In genomic region chr19:42454481-42455236, GRCm38 (mm10) we compare ENCODE assay signal across 23 mouse cellular contexts. TPM values are rescaled to one million over a fixed set of nuclear protein-coding genes. Genes with fewer than 3 reads are reported as not detected.
DNase-seq lines count a peak whose midpoint lies in the region; ATAC-seq and TF ChIP-seq lines count a peak whose summit lies in the region.
"Had no signal": no experiment of that assay in that cellular context is flagged by ENCODE, and none has a peak within 500 bp of the region (broad histone marks: within the 10 kb centered on the region; RNA-seq: fewer than 3 reads in every experiment).

No protein-coding gene starts in this region.

- WGBS in kidney, adult 2 months, result 23% methylated on average over 6 of the region's 6 CpGs
- 29% methylated on average over 6 of the region's 6 CpGs for WGBS in kidney, embryonic 16.5 days
- 74% methylated on average over 6 of the region's 6 CpGs for WGBS in hindbrain, embryonic 13.5 days

- no peak overlapping the region for H3K4me2 ChIP-seq in kidney, embryonic 16.5 days (replicated peaks; ENCODE audit: low read depth, low read length)
- no peak overlapping the region for H3K4me2 ChIP-seq in hindbrain, embryonic 13.5 days
- H3K4me2 ChIP-seq: embryonic facial prominence, embryonic 13.5 days; forebrain, embryonic 12.5 days; heart, embryonic 13.5 days; hindbrain, embryonic 12.5 days had no signal

- H3K36me3 ChIP-seq in kidney, adult 2 months (ENCODE audit: control insufficient read depth, insufficient read depth, low read length), result no peaks in the 10 kb centered on the region
- H3K36me3 ChIP-seq in kidney, embryonic 16.5 days (ENCODE audit: insufficient read depth, low read length), result no peaks in the 10 kb centered on the region
- no peaks in the 10 kb centered on the region for H3K36me3 ChIP-seq in hindbrain, embryonic 13.5 days
- H3K36me3 ChIP-seq: embryonic facial prominence, embryonic 13.5 days; forebrain, embryonic 12.5 days; G1E; heart, embryonic 13.5 days; hindbrain, embryonic 12.5 days had no signal

- no peak for ATAC-seq in kidney, embryonic 16.5 days (ENCODE audit: low FRiP score, low TSS enrichment)
- ATAC-seq in hindbrain, embryonic 13.5 days (ENCODE audit: low FRiP score), result no peak
- ATAC-seq: CD4-positive, CD25-positive, alpha-beta regulatory T cell, adult 4 months; forebrain, postnatal 0 days; hindbrain, postnatal 0 days had no signal

- no peak for TF ChIP-seq POLR2A in kidney, adult 2 months (IDR thresholded peaks at IDR 0.05; ENCODE audit: low read depth, low read length)

- no peak overlapping the region for H3K4me3 ChIP-seq in kidney, adult 2 months (ENCODE audit: insufficient read depth, low read depth, low read length)
- H3K4me3 ChIP-seq in kidney, embryonic 16.5 days (ENCODE audit: low read length), result no peak overlapping the region
- no peak overlapping the region for H3K4me3 ChIP-seq in hindbrain, embryonic 13.5 days
- H3K4me3 ChIP-seq: embryonic facial prominence, embryonic 13.5 days; forebrain, embryonic 12.5 days; gastrocnemius, adult 2 months; heart, embryonic 13.5 days; hindbrain, embryonic 12.5 days had no signal

- H3K4me1 ChIP-seq in kidney, adult 2 months (ENCODE audit: control insufficient read depth, insufficient read depth, low read length), result peaks cover 16% of the 10 kb centered on the region
- no peaks in the 10 kb centered on the region for H3K4me1 ChIP-seq in kidney, embryonic 16.5 days (ENCODE audit: insufficient read depth, low read length)
- H3K4me1 ChIP-seq in hindbrain, embryonic 13.5 days (replicated peaks), result no peaks in the 10 kb centered on the region
- H3K4me1 ChIP-seq: embryonic facial prominence, embryonic 13.5 days; hindbrain, embryonic 12.5 days had no signal

- DNase-seq in embryo, embryonic 10 days (ENCODE audit: low spot score), result peak; percentile 29
- DNase-seq in embryo, embryonic 11 days, result no peak
- DNase-seq in kidney, adult 2 months, result peak; percentile 34
- peak; percentile 71 for DNase-seq in testis, postnatal 14 days (ENCODE audit: low spot score)
- DNase-seq in testis, postnatal 10 days (ENCODE audit: low spot score), result no peak
- DNase-seq: adrenal gland, postnatal 10 days; B cell, adult 2 months; cerebellum, adult 11 months; cerebellum, adult 8-10 months; cerebellum, postnatal 14 days; forebrain, postnatal 0 days; gastrocnemius, adult 2 months; gastrocnemius, postnatal 25 days; heart, postnatal 36 days had no signal

- H3K9ac ChIP-seq in kidney, embryonic 16.5 days (replicated peaks; ENCODE audit: low read length), result no peak overlapping the region
- no peak overlapping the region for H3K9ac ChIP-seq in hindbrain, embryonic 13.5 days
- H3K9ac ChIP-seq: embryonic facial prominence, embryonic 13.5 days; forebrain, embryonic 12.5 days; forebrain, postnatal 0 days; heart, embryonic 13.5 days; hindbrain, embryonic 12.5 days had no signal

- peak overlapping the region; percentile 63; the same call in 1 of the 2 replicates for H3K27ac ChIP-seq in kidney, adult 2 months (ENCODE audit: insufficient read depth, low read depth, low read length)
- no peak overlapping the region for H3K27ac ChIP-seq in kidney, embryonic 16.5 days (ENCODE audit: low read length)
- H3K27ac ChIP-seq in hindbrain, embryonic 13.5 days, result no peak overlapping the region
- H3K27ac ChIP-seq: embryonic facial prominence, embryonic 13.5 days; forebrain, embryonic 12.5 days; gastrocnemius, adult 2 months; heart, embryonic 13.5 days; hindbrain, embryonic 12.5 days; hindbrain, postnatal 0 days had no signal

- no peaks in the 10 kb centered on the region for H3K27me3 ChIP-seq in kidney, adult 2 months (replicated peaks; ENCODE audit: control insufficient read depth, insufficient read depth, low read length)
- H3K27me3 ChIP-seq in kidney, embryonic 16.5 days (ENCODE audit: insufficient read depth, low read length), result no peaks in the 10 kb centered on the region
- no peaks in the 10 kb centered on the region for H3K27me3 ChIP-seq in hindbrain, embryonic 13.5 days

- TF ChIP-seq CTCF in kidney, adult 2 months (conservative IDR thresholded peaks at IDR 0.05; ENCODE audit: insufficient read depth, insufficient read length, low read depth, low read length), result no peak

- H3K9me3 ChIP-seq in kidney, embryonic 16.5 days (ENCODE audit: low read length), result no peaks in the 10 kb centered on the region
- H3K9me3 ChIP-seq in hindbrain, embryonic 13.5 days, result no peaks in the 10 kb centered on the region
- H3K9me3 ChIP-seq: embryonic facial prominence, embryonic 13.5 days; forebrain, embryonic 12.5 days; G1E; heart, embryonic 13.5 days; hindbrain, embryonic 12.5 days had no signal

RNA-seq across cellular contexts. Expression of gene Crtac1, which starts 23.1 kb away (rescaled TPM):
- 0.06 and 0.15 TPM in 2 replicates for polyA plus RNA-seq in kidney, adult 2 months (2012; rRNA removed)
- polyA plus RNA-seq in kidney, embryonic 16.5 days (2015; fragmentation: Nextera tagmentation; extraction: Ambion mirVana), result 6.0 and 6.2 TPM in 2 replicates
- 29.9 and 33.1 TPM in 2 replicates for polyA plus RNA-seq in hindbrain, embryonic 13.5 days (2015; fragmentation: Nextera tagmentation; extraction: Ambion mirVana)
- polyA plus RNA-seq: CD4-positive, CD25-positive, alpha-beta regulatory T cell, adult 4 months; G1E had no signal

Comparison
In these comparisons a context has a peak if more than half of its experiments do, and no peak if none do; other contexts are left out.
1. DNase-seq: peak in embryo, embryonic 10 days (single experiment), kidney, adult 2 months (single experiment) and testis, postnatal 14 days (single experiment); none in embryo, embryonic 11 days (single experiment) and testis, postnatal 10 days (single experiment).